Mouse (Mus musculus): ENCODE results near the gene 2610001J05Rik.

DNA sequence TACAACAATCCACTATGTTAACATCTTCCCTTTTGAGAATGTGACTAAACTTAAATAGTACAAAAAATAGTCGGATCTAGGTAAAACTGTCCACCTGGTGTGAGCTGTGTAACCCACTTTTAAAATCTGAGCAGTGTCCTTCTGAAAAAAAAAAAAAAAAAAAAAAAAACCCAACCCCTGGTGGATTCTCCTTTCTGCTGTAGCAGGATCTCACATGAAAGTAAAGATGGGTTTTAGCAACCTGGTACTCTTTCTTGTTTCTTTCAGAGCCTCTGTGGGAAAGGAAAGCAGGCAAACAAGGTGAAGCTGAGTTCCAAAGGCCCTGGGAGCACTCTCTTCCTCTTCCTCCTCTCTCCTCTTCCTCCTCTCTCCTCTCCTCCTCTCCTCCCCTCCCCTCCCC, 42.4 kb downstream of the 2610001J05Rik start:
- TF ChIP-seq CTCF (IDR thresholded peaks at IDR 0.05; ENCODE audit: insufficient read depth, low read depth, low read length) (no peak), POLR2A (IDR thresholded peaks at IDR 0.05; ENCODE audit: insufficient read depth, low read depth, low read length) (no peak)
